Mouse (Mus musculus) thymus, adult 2 months (tissue): Measurements from ENCODE around the gene Uxs1.

Experiments used
- CTCF ChIP-seq: fragments of 200-500 bp; IDR thresholded peaks from 2 replicates; pipeline ENCODE4 v1.5.1; 2012; ENCODE audit warnings: mild to moderate bottlenecking, control low read depth, low read length, moderate library complexity, borderline replicate concordance; ENCODE audit not compliant: control insufficient read depth, poor library complexity, insufficient read depth; ENCODE audit errors: extremely low read depth
- POLR2A ChIP-seq: fragments of 200-500 bp; IDR thresholded peaks from 2 replicates; pipeline ENCODE4 v1.6.1; 2012; ENCODE audit warnings: mild to moderate bottlenecking, low read length, control low read depth, moderate library complexity; ENCODE audit not compliant: control insufficient read depth, poor library complexity, insufficient read depth; ENCODE audit errors: extremely low read depth

- TF ChIP-seq CTCF (no peak), POLR2A (no peak)
Observed at GRCm38 (mm10) chr1:43864758-43865157, 37.2 kb upstream of the Uxs1 start.
